Mouse (Mus musculus) heart, adult 11 months (tissue): Measurements from ENCODE around the gene Sgf29.
A peak's percentile ranks its signal among the peaks of the same experiment; 100 is the strongest.

ENCODE experiments used
- DNase-seq: peaks from one replicate; pipeline ENCODE4 v3.0.0; 2022

The Sgf29 gene

GRCm38 (mm10) chr7:126707442-126708174 is 58.5 kb downstream of the Sgf29 start, which contains the start of gene Coro1a:
TSS of gene Coro1a (minus strand) at chr7:126707787.
- DNase-seq: peak; percentile 87

- peak; percentile 1 for DNase-seq
Observed at GRCm38 (mm10) chr7:126708175-126708952, 59.3 kb downstream of the Sgf29 start.

GRCm38 (mm10) chr7:126710266-126710665 is 61.2 kb downstream of the Sgf29 start:
- DNase-seq: peak; percentile 29

DNA sequence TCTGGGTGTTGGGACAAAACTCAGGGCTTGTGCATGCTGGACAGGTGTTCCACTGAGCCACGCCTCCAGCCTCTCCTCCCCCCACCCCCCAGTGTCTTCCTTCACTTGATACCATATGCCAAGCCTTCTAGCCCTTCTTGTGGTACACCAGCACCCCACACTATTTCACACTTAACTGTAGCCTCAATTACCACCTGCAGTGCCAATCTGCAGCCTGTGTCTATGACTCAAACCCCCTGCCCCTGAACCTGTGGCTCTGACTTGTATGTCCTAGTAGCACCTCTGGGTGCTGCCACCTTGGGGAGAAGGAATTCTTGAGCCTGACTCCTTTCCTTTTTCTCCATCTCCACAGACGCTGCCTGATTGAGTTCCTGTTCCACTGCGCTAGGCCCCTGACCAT is 62.8 kb downstream of the Sgf29 start:
- peak; percentile 68 for DNase-seq

GRCm38 (mm10) chr7:126715679-126716078 is 66.6 kb downstream of the Sgf29 start:
- DNase-seq: no peak

DNA sequence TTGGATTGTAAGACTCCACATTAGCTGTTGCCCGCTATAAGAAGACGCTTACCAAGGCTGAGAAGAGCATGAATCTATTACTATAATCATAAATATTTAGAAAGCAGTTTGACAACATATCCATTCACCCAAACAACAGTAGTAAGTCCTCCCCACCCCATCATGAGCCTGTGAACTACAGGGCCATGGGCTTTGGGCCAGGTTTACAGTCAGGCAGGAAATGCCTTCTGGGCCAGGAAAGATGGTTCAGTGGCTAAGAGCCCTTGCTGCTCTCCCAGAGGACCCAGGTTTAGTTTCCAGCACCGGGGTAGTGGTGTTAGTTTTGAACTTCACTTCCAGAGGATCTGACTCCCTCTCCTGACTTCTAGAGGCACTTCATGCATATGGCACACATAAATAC is 68.5 kb downstream of the Sgf29 start:
- DNase-seq: no peak

GRCm38 (mm10) chr7:126718787-126719337 is 69.8 kb downstream of the Sgf29 start:
- DNase-seq: no peak

- peak; percentile 89 for DNase-seq
Observed at GRCm38 (mm10) chr7:126721635-126722034, 72.5 kb downstream of the Sgf29 start.
